Mouse (Mus musculus): ENCODE results near the gene Anks1b.

The Anks1b gene

DNA sequence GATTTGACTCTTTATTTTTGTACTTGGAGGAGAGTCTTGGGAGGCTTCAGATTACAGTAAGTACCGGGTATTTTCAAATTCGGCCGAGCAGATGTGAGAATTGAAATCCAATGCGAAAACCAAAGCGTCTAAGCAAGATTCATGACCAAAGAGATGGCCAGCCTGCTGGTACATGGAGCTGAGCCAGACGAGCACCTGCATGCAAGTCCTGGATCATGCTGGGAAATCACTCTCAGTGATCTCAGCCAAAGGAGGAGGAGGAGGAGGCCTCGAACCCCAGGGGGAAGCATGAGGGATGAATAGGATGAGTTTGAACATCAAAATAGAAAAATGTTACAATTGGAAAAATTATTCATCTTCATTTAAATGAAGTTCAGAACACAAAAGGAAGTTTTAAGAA, 1087.1 kb downstream of the Anks1b start:
- no peak for DNase-seq (ENCODE audit: low read depth, low spot score)

DNA sequence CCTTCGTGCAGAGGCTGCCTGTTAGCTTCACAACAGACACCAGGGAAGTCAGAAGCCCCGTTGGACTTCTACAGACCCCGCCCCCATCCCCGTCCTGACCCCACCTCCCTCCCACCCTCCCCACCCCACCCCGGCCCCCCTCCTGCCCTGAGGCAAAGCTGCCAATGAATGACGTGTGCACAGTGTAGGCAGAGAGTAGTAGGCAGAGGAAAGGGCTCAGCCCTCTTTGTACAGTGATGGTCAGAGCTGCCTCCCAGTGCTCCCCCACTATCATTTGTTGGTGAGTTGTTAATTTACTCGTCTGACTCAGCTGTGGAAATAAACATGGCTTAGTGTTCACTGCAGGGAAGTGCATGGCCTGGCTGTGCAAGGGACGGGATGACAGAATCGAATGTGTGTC, 1091.2 kb downstream of the Anks1b start:
- DNase-seq (ENCODE audit: low read depth, low spot score) = no peak

DNA sequence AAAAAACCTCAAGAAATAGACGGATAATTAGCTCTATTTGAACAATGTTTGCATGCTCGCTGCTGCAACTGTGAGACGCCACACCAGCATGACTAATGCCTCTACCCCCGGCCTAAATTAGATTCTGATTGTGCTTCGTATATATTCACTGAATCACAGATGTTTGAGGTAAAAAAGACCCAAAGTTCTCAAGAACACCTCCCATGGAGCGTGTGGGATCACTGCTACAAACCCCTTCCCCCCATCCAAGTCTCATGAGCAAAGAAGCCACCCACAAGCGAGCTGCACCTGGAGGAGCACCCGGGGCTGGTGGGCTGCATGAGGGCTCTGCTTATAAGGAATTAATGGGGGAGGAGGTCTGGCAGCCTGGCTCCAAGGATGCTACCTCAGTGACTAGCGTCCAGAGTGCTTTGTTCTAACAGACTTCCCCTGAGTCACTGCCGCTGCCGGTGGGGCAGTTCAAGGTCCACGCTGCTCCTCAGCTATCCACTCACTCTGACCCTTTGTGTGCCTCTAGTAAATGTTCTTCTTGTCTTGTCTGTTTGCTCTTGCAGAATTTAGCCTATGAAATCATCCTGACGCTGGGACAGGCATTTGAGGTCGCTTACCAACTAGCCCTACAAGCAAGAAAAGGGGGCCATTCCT, 1092.5 kb downstream of the Anks1b start:
- no peak for DNase-seq (ENCODE audit: low read depth, low spot score)

DNA sequence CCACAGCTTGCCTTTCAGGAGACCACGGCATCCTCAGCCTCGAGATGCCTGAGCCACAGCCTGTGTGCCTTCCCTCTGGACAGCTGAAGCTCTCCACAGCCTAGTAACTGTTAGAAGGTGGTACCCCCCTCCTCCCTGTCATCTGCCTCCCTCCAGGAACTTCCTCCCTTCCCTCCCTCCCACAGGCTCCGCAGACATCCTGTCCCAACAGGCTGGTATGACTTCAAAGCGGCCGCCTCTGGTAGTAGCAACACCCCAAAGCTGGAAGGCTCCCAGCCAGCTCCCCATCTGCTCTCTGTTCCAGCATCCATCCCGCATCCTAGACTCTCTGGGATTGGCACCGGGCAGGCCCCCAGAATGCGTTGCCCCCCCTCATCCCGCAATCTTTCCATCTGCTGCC, 1093.5 kb downstream of the Anks1b start:
- DNase-seq (ENCODE audit: low read depth, low spot score) = no peak

GRCm38 (mm10) chr10:90968247-90968646, 1094.9 kb downstream of the Anks1b start:
- no peak for DNase-seq (ENCODE audit: low read depth, low spot score)

- DNase-seq (ENCODE audit: low read depth, low spot score) = peak; percentile 15
Measured at GRCm38 (mm10) chr10:90969355-90970174, 1096.3 kb downstream of the Anks1b start.

DNA sequence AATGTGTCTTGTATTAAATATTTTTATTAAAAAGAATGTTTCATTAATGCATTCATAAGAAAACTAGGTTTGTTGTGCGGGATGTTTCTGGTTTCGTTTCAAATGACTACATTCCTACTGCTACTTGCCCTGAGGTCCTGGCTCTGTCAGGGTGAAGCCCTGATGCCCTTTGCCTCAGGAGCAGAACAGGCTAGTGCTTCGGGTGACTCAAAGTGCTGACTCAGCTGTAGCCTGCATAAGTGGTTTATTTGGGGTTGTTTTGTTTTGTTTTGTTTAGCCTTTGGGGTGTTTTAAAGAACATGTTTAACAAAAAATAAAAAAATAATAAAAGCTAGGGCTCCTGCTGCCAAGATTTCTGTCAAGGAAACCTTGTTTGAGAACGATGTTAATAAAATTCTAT, 1097.3 kb downstream of the Anks1b start:
- no peak for DNase-seq (ENCODE audit: low read depth, low spot score)

- no peak for DNase-seq (ENCODE audit: low read depth, low spot score)
Measured at GRCm38 (mm10) chr10:90974084-90974483, 1100.8 kb downstream of the Anks1b start.

- no peak for DNase-seq (ENCODE audit: low read depth, low spot score)
Measured at GRCm38 (mm10) chr10:90974491-90974890, 1101.2 kb downstream of the Anks1b start.

- DNase-seq (ENCODE audit: low read depth, low spot score) = no peak
Measured at GRCm38 (mm10) chr10:90981811-90982210, 1108.5 kb downstream of the Anks1b start.

DNA sequence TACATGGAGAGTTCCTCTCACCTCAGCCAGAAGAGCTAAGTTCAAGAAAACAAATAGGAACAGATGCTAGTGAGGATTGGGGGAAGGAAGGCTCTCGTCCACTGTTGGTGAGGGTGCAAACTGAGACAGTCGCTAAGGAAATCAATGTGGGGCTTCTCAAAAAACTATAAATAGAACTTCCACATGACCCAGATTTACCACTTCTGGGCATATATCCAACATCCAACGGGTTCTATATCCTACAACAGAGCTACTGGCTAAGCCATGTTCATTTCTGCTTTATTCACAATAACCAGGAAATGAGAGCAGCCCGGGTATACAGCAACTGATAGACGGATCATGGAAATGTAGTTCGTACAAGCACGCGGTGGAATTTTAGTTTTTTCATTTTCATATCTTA, 1109.7 kb downstream of the Anks1b start:
- DNase-seq (ENCODE audit: low read depth, low spot score) = no peak

DNA sequence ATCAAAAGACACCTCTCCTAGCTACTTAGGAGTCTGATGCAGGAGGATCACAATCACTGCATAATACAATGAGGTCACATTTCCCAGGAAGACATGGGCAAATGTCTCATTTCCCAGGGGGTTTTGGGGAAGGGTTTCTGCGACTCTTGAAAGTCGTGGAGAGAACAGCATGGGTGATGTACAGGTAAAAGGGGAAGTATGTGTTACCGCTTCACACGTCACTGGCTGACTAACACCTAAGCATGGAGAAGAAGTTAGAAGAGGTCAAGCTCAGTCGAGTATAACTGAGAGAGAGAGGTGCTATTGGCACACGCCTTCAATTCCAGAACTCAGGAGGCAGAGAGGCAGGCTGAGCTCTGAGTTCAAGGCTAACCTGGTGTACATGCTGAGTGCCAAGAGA, 1117.0 kb downstream of the Anks1b start:
- DNase-seq (ENCODE audit: low read depth, low spot score) = no peak

DNA sequence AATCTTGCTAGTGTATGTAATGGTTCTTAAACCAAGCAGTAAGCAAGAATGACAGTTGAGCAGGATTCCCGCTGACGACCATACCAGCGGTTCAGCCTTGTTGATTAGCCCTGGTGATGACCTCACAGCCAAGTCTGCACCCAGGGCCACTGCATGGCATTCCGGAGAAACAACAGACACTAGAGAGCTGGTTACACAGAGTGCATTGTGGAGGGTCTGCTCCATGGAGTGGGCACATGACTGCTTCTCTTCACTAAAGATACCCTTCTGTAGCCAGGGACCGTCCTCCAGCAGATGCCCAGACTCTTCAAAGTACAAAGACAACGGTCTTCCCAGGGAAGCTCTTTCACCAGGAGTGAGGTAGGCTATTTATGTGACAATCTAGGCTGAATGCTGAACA, 1118.9 kb downstream of the Anks1b start:
- no peak for DNase-seq (ENCODE audit: low read depth, low spot score)

- no peak for DNase-seq (ENCODE audit: low read depth, low spot score)
Measured at GRCm38 (mm10) chr10:90993869-90994268, 1120.6 kb downstream of the Anks1b start.

DNA sequence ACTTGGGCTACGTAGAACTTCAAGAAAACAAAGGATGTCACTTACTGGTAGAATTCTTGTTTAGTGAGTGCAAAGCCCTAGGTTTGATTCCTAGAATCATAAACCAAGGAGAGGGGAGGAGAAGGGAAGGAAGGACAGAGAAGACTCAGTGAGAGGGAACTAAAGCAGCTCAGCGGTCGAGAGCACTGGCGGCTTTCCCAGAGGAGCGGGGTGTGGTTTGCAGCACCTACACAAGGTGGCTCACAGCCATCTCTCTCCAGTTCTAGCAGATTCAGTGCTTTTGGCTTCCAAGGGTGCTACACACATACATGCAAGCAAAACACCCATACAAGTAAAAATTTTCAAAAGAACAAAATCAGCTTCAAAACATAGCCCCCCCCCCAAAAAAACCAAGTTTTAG, 1126.6 kb downstream of the Anks1b start:
- DNase-seq (ENCODE audit: low read depth, low spot score) = no peak

- DNase-seq (ENCODE audit: low read depth, low spot score) = no peak
Measured at GRCm38 (mm10) chr10:91001421-91001820, 1128.1 kb downstream of the Anks1b start.

GRCm38 (mm10) chr10:91005858-91006538, 1132.7 kb downstream of the Anks1b start:
- no peak for DNase-seq (ENCODE audit: low read depth, low spot score)
